Mouse (Mus musculus): Measurements from ENCODE around the gene Prss16. TPM values are rescaled to one million over a fixed set of nuclear protein-coding genes. Genes with fewer than 3 reads are reported as not detected.
"Not testable (repeated sequence)": the region's sequence is repeated elsewhere in the genome, so short reads cannot be mapped to it uniquely, and the experiment has no call there.

The Prss16 gene
- total and polyA plus RNA-seq, 3 experiments: 0.47 TPM; not detected in 2

GRCm38 (mm10) chr13:22035267-22036148 lies 26.0 kb upstream of the Prss16 start, which contains the start of the genes Hist1h2ah and Hist1h2bk:
Hist1h2ah (minus strand) TSS chr13:22035568.
Hist1h2bk (plus strand) TSS chr13:22035870.
- H3K27me3 ChIP-seq (ENCODE audit: control insufficient read depth in 1 of 2, insufficient read depth in 2 of 2, low read length in 2 of 2); H3K79me2 ChIP-seq (ENCODE audit: control insufficient read depth, insufficient read depth, low read length, poor library complexity); H3K9me3 ChIP-seq (replicated peaks; ENCODE audit: insufficient read depth, low read length); H3K4me1 ChIP-seq (ENCODE audit: control insufficient read depth in 1 of 2, insufficient read depth in 2 of 2, low read length in 2 of 2): not testable (repeated sequence)
- peak; percentile 98 for DNase-seq (ENCODE audit: low read depth, low spot score)
- TF ChIP-seq POLR2AphosphoS5 (IDR thresholded peaks at IDR 0.05; ENCODE audit: borderline replicate concordance, low read depth, low read length): peak; percentile 94; the same call in 1 of the 2 replicates
- TF ChIP-seq POLR2A (IDR thresholded peaks at IDR 0.05; ENCODE audit: control insufficient read depth in 1 of 2, insufficient read depth in 1 of 2, low read depth in 1 of 2, low read length in 2 of 2, poor library complexity in 1 of 2): peak; percentile 12 to 72
- TF ChIP-seq UBTF (IDR thresholded peaks at IDR 0.05; ENCODE audit: borderline replicate concordance, insufficient read depth, low read depth, low read length): 0 out of 2 replicates have a peak, but pooled peaks have one; percentile 46
- peak; percentile 98 for TF ChIP-seq TBP (IDR thresholded peaks at IDR 0.05; ENCODE audit: low read depth, low read length)
- H3K9ac ChIP-seq (ENCODE audit: control insufficient read depth, low read depth, low read length, poor library complexity, severe bottlenecking): peak within 1 kb of the TSS; percentile 68
- H3K36me3 ChIP-seq (ENCODE audit: control insufficient read depth in 1 of 2, insufficient read depth in 2 of 2, low read length in 2 of 2): peaks cover 0 to 22% of the 10 kb centered on the region in 2 experiments; a peak in 2 of 4 replicates
- H3K4me3 ChIP-seq (ENCODE audit: control insufficient read depth in 1 of 2, insufficient read depth in 1 of 2, low read depth in 2 of 2, low read length in 2 of 2): peak within 1 kb of the TSS; percentile 17 to 43
- peak within 1 kb of the TSS; percentile 88 for H3K27ac ChIP-seq (ENCODE audit: control insufficient read depth, low read depth, low read length)

GRCm38 (mm10) chr13:22034443-22035266 lies 25.1 kb upstream of the Prss16 start:
- peak overlapping the region; percentile 68 for H3K9ac ChIP-seq (ENCODE audit: control insufficient read depth, low read depth, low read length, poor library complexity, severe bottlenecking)
- H3K27ac ChIP-seq (ENCODE audit: control insufficient read depth, low read depth, low read length): peak overlapping the region; percentile 82
- peaks cover 0 to 4% of the 10 kb centered on the region in 2 experiments; a peak in 2 of 4 replicates for H3K4me1 ChIP-seq (ENCODE audit: control insufficient read depth in 1 of 2, insufficient read depth in 2 of 2, low read length in 2 of 2)
- peak; percentile 81 for DNase-seq (ENCODE audit: low read depth, low spot score)
- H3K36me3 ChIP-seq (ENCODE audit: control insufficient read depth in 1 of 2, insufficient read depth in 2 of 2, low read length in 2 of 2): peaks cover 0 to 22% of the 10 kb centered on the region in 2 experiments; a peak in 2 of 4 replicates
- H3K9me3 ChIP-seq (replicated peaks; ENCODE audit: insufficient read depth, low read length): no peaks in the 10 kb centered on the region
- no peaks in the 10 kb centered on the region for H3K27me3 ChIP-seq (ENCODE audit: control insufficient read depth in 1 of 2, insufficient read depth in 2 of 2, low read length in 2 of 2)
- H3K4me3 ChIP-seq (ENCODE audit: control insufficient read depth in 1 of 2, insufficient read depth in 1 of 2, low read depth in 2 of 2, low read length in 2 of 2): peak overlapping the region; percentile 17 to 43
- no peaks in the 10 kb centered on the region; the same call in 1 of the 2 replicates for H3K79me2 ChIP-seq (ENCODE audit: control insufficient read depth, insufficient read depth, low read length, poor library complexity)
- TF ChIP-seq MEF2A (IDR thresholded peaks at IDR 0.05; ENCODE audit: extremely low read depth, insufficient replicate concordance, low read depth, low read length, poor library complexity, severe bottlenecking): no peak
- no peak for TF ChIP-seq POLR2AphosphoS2 (IDR thresholded peaks at IDR 0.05; ENCODE audit: low read length)
- TF ChIP-seq MAFK (IDR thresholded peaks at IDR 0.05; ENCODE audit: borderline replicate concordance, low read depth, low read length): no peak
- no peak for TF ChIP-seq SIN3A (IDR thresholded peaks at IDR 0.05; ENCODE audit: low read length)
- no peak for TF ChIP-seq ETS1 (IDR thresholded peaks at IDR 0.05; ENCODE audit: low read depth, low read length)
- no peak for TF ChIP-seq ZNF384 (IDR thresholded peaks at IDR 0.05; ENCODE audit: low read depth, low read length)
- TF ChIP-seq CTCF (IDR thresholded peaks at IDR 0.05 in 2 of 3, conservative IDR thresholded peaks at IDR 0.05 in 1 of 3; ENCODE audit: control insufficient read depth in 1 of 3, insufficient read depth in 1 of 3, low read depth in 2 of 3, low read length in 3 of 3, poor library complexity in 1 of 3, severe bottlenecking in 1 of 3): no peak
- TF ChIP-seq MXI1 (IDR thresholded peaks at IDR 0.05; ENCODE audit: low read depth, low read length): no peak
- no peak for TF ChIP-seq USF1 (IDR thresholded peaks at IDR 0.05; ENCODE audit: low read depth, low read length)
- no peak for TF ChIP-seq BHLHE40 (IDR thresholded peaks at IDR 0.05; ENCODE audit: borderline replicate concordance, low read depth, low read length)
- no peak for TF ChIP-seq CHD1 (IDR thresholded peaks at IDR 0.05; ENCODE audit: low read depth, low read length)
- no peak for TF ChIP-seq RCOR1 (IDR thresholded peaks at IDR 0.05; ENCODE audit: low read depth, low read length)
- no peak for TF ChIP-seq HCFC1 (IDR thresholded peaks at IDR 0.05; ENCODE audit: low read depth, low read length)
- TF ChIP-seq TBP (IDR thresholded peaks at IDR 0.05; ENCODE audit: low read depth, low read length): peak; percentile 21; the same call in 1 of the 2 replicates
- no peak for TF ChIP-seq MYB (IDR thresholded peaks at IDR 0.05; ENCODE audit: low read depth, low read length)
- TF ChIP-seq E2F4 (IDR thresholded peaks at IDR 0.05; ENCODE audit: borderline replicate concordance, low read depth, low read length): no peak
- TF ChIP-seq GABPA (IDR thresholded peaks at IDR 0.05; ENCODE audit: low read depth, low read length): no peak
- TF ChIP-seq MAX (IDR thresholded peaks at IDR 0.05; ENCODE audit: low read length): no peak
- TF ChIP-seq USF2 (IDR thresholded peaks at IDR 0.05; ENCODE audit: borderline replicate concordance in 1 of 2, insufficient read depth in 1 of 2, low read depth in 1 of 2, low read length in 2 of 2): no peak
- no peak for TF ChIP-seq ZC3H11A (IDR thresholded peaks at IDR 0.05; ENCODE audit: low read depth, low read length)
- no peak for TF ChIP-seq NELFE (IDR thresholded peaks at IDR 0.05; ENCODE audit: low read depth, low read length)
- no peak for TF ChIP-seq GATA1 (IDR thresholded peaks at IDR 0.05; ENCODE audit: low read depth, low read length)
- no peak for TF ChIP-seq CHD2 (IDR thresholded peaks at IDR 0.05; ENCODE audit: low read length)
- TF ChIP-seq EP300 (IDR thresholded peaks at IDR 0.05; ENCODE audit: low read depth in 1 of 2, low read length in 2 of 2): no peak
